Mouse (Mus musculus) midbrain, embryonic 16.5 days (tissue): ENCODE measurements around the gene Hcn3. TPM values are rescaled to one million over a fixed set of nuclear protein-coding genes. Genes with fewer than 3 reads are reported as not detected.

Source experiments
- ATAC-seq: fragments of 200-750 bp; cut with Nextera tagmentation; 2 replicates; pipeline ENCODE4 v1.8.0; 2017; ENCODE audit warnings: moderate TSS enrichment
- H3K27ac ChIP-seq: fragments of 300-500 bp; sonication (generic); 2 replicates; pipeline ENCODE4 v1.5.1; 2014; ENCODE audit warnings: mild to moderate bottlenecking, low read length, mixed read lengths
- H3K27me3 ChIP-seq: fragments of 300-500 bp; sonication (generic); 2 replicates; pipeline ENCODE4 v1.6.1; 2014; ENCODE audit warnings: low read depth, low read length, mixed read lengths; ENCODE audit not compliant: control insufficient read depth, insufficient read depth
- H3K36me3 ChIP-seq: fragments of 300-500 bp; sonication (generic); 2 replicates; pipeline ENCODE4 v1.6.1; 2014; ENCODE audit warnings: mild to moderate bottlenecking, low read length, moderate library complexity, mixed read lengths; ENCODE audit not compliant: control insufficient read depth, insufficient read depth
- H3K4me1 ChIP-seq: fragments of 300-500 bp; sonication (generic); 2 replicates; pipeline ENCODE4 v1.6.1; 2014; ENCODE audit warnings: mild to moderate bottlenecking, low read length, mixed read lengths; ENCODE audit not compliant: control insufficient read depth, insufficient read depth
- H3K4me2 ChIP-seq: fragments of 300-500 bp; sonication (generic); 2 replicates; pipeline ENCODE4 v1.6.1; 2014; ENCODE audit warnings: mild to moderate bottlenecking, low read length, mixed read lengths
- H3K4me3 ChIP-seq: fragments of 300-500 bp; sonication (generic); 2 replicates; pipeline ENCODE4 v1.5.1; 2014; ENCODE audit warnings: low read depth, mild to moderate bottlenecking, low read length, moderate library complexity, mixed read lengths
- H3K9ac ChIP-seq: fragments of 300-500 bp; sonication (generic); 2 replicates; pipeline ENCODE4 v1.6.1; 2014; ENCODE audit warnings: low read depth, low read length, mixed read lengths
- H3K9me3 ChIP-seq: fragments of 300-500 bp; sonication (generic); replicated peaks from 2 replicates; pipeline ENCODE4 v1.6.1; 2014; ENCODE audit warnings: mild to moderate bottlenecking, low read length, mixed read lengths; ENCODE audit not compliant: control insufficient read depth, poor library complexity, severe bottlenecking
- WGBS: fragments of 180-500 bp; shearing (Covaris S2); extraction: QIAGEN DNeasy Blood & Tissue Kit; methylation state at CpG from one replicate; pipeline ENCODE4 v1.1.7; 2014; 5-methylcytosine and 5-hydroxymethylcytosine counted together
- polyA plus RNA-seq: library from polyadenylated mRNA; unstranded; fragments of >200 nt; fragmentation: Nextera tagmentation; extraction: Ambion mirVana; gene quantifications from 2 replicates; pipeline ENCODE4 v1.2.1, GENCODE M21; 2015

Hcn3 gene
- polyA plus RNA-seq, 1 experiment from 2014 or later: 65.9 TPM

- H3K27me3 ChIP-seq: no peaks in the 10 kb centered on the region
- H3K27ac ChIP-seq: no peak overlapping the region
- no peaks in the 10 kb centered on the region for H3K4me1 ChIP-seq
- whole genome bisulfite sequencing: 72% methylated on average over 2 of the region's 2 CpGs
- no peaks in the 10 kb centered on the region for H3K9me3 ChIP-seq
- H3K4me3 ChIP-seq: no peak overlapping the region
- H3K36me3 ChIP-seq: no peaks in the 10 kb centered on the region
- no peak overlapping the region for H3K9ac ChIP-seq
- ATAC-seq: no peak
- no peak overlapping the region for H3K4me2 ChIP-seq
These were observed 36.7 kb downstream of the Hcn3 start for GRCm38 (mm10) chr3:89123313-89123712.

GRCm38 (mm10) chr3:89115522-89115921, 44.5 kb downstream of the Hcn3 start:
- no peak for ATAC-seq
- Histone ChIP-seq H3K4me2 (no peak overlapping the region), H3K27ac (no peak overlapping the region), H3K4me1 (no peaks in the 10 kb centered on the region), H3K27me3 (no peaks in the 10 kb centered on the region), H3K9ac (no peak overlapping the region), H3K4me3 (no peak overlapping the region), H3K36me3 (no peaks in the 10 kb centered on the region), H3K9me3 (no peaks in the 10 kb centered on the region)
- 11% methylated on average over 2 of the region's 2 CpGs for WGBS

- Histone ChIP-seq H3K9me3 (no peaks in the 10 kb centered on the region), H3K36me3 (no peaks in the 10 kb centered on the region), H3K9ac (no peak overlapping the region), H3K4me3 (no peak overlapping the region), H3K4me2 (no peak overlapping the region), H3K27me3 (no peaks in the 10 kb centered on the region), H3K27ac (no peak overlapping the region), H3K4me1 (no peaks in the 10 kb centered on the region)
- 88% methylated on average over 4 of the region's 4 CpGs for WGBS
- no peak for ATAC-seq
These were observed 46.9 kb downstream of the Hcn3 start for GRCm38 (mm10) chr3:89113058-89113457.

- WGBS: 67% methylated on average over 1 of the region's 1 CpGs
- no peak for ATAC-seq
- Histone ChIP-seq H3K36me3 (no peaks in the 10 kb centered on the region), H3K4me1 (no peaks in the 10 kb centered on the region), H3K9ac (no peak overlapping the region), H3K27me3 (no peaks in the 10 kb centered on the region), H3K4me3 (no peak overlapping the region), H3K27ac (no peak overlapping the region), H3K4me2 (no peak overlapping the region), H3K9me3 (no peaks in the 10 kb centered on the region)
These were observed 51.9 kb downstream of the Hcn3 start for GRCm38 (mm10) chr3:89108146-89108545.

GRCm38 (mm10) chr3:89107545-89107944, 52.5 kb downstream of the Hcn3 start:
- no peak for ATAC-seq

GRCm38 (mm10) chr3:89106881-89107280, 53.1 kb downstream of the Hcn3 start:
- Histone ChIP-seq H3K27me3 (no peaks in the 10 kb centered on the region), H3K27ac (no peak overlapping the region), H3K36me3 (no peaks in the 10 kb centered on the region), H3K9me3 (no peaks in the 10 kb centered on the region), H3K4me3 (no peak overlapping the region), H3K4me1 (peaks cover 2% of the 10 kb centered on the region; the same call in 1 of the 2 replicates), H3K4me2 (no peak overlapping the region), H3K9ac (no peak overlapping the region)
- no peak for ATAC-seq

More at GRCm38 (mm10) chr3:89107545-89107944, 52.5 kb downstream of the Hcn3 start:
- no peaks in the 10 kb centered on the region for H3K36me3 ChIP-seq
- no peaks in the 10 kb centered on the region for H3K9me3 ChIP-seq
- 76% methylated on average over 3 of the region's 3 CpGs for WGBS
- peaks cover under 1% of the 10 kb centered on the region; the same call in 1 of the 2 replicates for H3K4me1 ChIP-seq
- H3K27me3 ChIP-seq: no peaks in the 10 kb centered on the region
- H3K9ac ChIP-seq: no peak overlapping the region
- H3K4me3 ChIP-seq: no peak overlapping the region
- no peak overlapping the region for H3K27ac ChIP-seq
- no peak overlapping the region for H3K4me2 ChIP-seq

- Histone ChIP-seq H3K27me3 (no peaks in the 10 kb centered on the region), H3K36me3 (no peaks in the 10 kb centered on the region), H3K4me1 (peaks cover 20% of the 10 kb centered on the region), H3K9me3 (no peaks in the 10 kb centered on the region), H3K4me2 (no peak overlapping the region), H3K4me3 (no peak overlapping the region), H3K27ac (no peak overlapping the region), H3K9ac (no peak overlapping the region)
- 71% methylated on average over 4 of the region's 4 CpGs for WGBS
- ATAC-seq: no peak
These were observed 56.8 kb downstream of the Hcn3 start for GRCm38 (mm10) chr3:89103291-89103595.

- H3K36me3 ChIP-seq: no peaks in the 10 kb centered on the region
- no peak for ATAC-seq
- H3K9ac ChIP-seq: no peak overlapping the region
- no peaks in the 10 kb centered on the region for H3K9me3 ChIP-seq
- 65% methylated on average over 12 of the region's 12 CpGs for WGBS
- peak overlapping the region; percentile 52 for H3K4me2 ChIP-seq
- peak overlapping the region; percentile 83 for H3K27ac ChIP-seq
- peaks cover 20% of the 10 kb centered on the region for H3K4me1 ChIP-seq
- H3K27me3 ChIP-seq: no peaks in the 10 kb centered on the region
- peak overlapping the region; percentile 56 for H3K4me3 ChIP-seq
These were observed 57.3 kb downstream of the Hcn3 start for GRCm38 (mm10) chr3:89102495-89103290.

GRCm38 (mm10) chr3:89101812-89102494, 58.0 kb downstream of the Hcn3 start, which contains the start of gene Fdps:
TSS of gene Fdps (minus strand) at chr3:89101959.
- H3K9me3 ChIP-seq: no peaks in the 10 kb centered on the region
- H3K27ac ChIP-seq: peak within 1 kb of the TSS; percentile 83
- peak within 1 kb of the TSS; percentile 56 for H3K4me3 ChIP-seq
- H3K4me2 ChIP-seq: peak within 1 kb of the TSS; percentile 93
- H3K4me1 ChIP-seq: peaks cover 20% of the 10 kb centered on the region
- under 1% methylated on average over 26 of the region's 26 CpGs for WGBS
- no peaks in the 10 kb centered on the region for H3K27me3 ChIP-seq
- H3K9ac ChIP-seq: peak within 1 kb of the TSS; percentile 72
- no peaks in the 10 kb centered on the region for H3K36me3 ChIP-seq
- peak; percentile 99 for ATAC-seq
